ENCODE assay signal across 24 mouse cellular contexts in genomic region chr12:49387856-49388598, GRCm38 (mm10). TPM values are rescaled to one million over a fixed set of nuclear protein-coding genes. Genes with fewer than 3 reads are reported as not detected.
A peak's percentile ranks its signal among the peaks of the same experiment; 100 is the strongest.
DNase-seq lines count a peak whose midpoint lies in the region; ATAC-seq and TF ChIP-seq lines count a peak whose summit lies in the region.
"Had no signal": no experiment of that assay in that cellular context is flagged by ENCODE, and none has a peak within 500 bp of the region (broad histone marks: within the 10 kb centered on the region; RNA-seq: fewer than 3 reads in every experiment).

No protein-coding gene starts in this region.

- WGBS in hindbrain, embryonic 14.5 days = 10% methylated on average over 2 of the region's 2 CpGs
- 10% methylated on average over 2 of the region's 2 CpGs for WGBS in hindbrain, embryonic 10.5 days
- WGBS in midbrain, embryonic 14.5 days = 14% methylated on average over 2 of the region's 2 CpGs
- WGBS in midbrain, postnatal 0 days = 16% methylated on average over 2 of the region's 2 CpGs
- WGBS in forebrain, embryonic 10.5 days = 2% methylated on average over 2 of the region's 2 CpGs

- H3K4me2 ChIP-seq in hindbrain, embryonic 14.5 days (replicated peaks) = no peak overlapping the region
- H3K4me2 ChIP-seq in midbrain, embryonic 14.5 days (ENCODE audit: low read length) = no peak overlapping the region
- no peak overlapping the region for H3K4me2 ChIP-seq in midbrain, postnatal 0 days (ENCODE audit: low read depth, low read length, poor library complexity, severe bottlenecking)
- H3K4me2 ChIP-seq: liver, embryonic 13.5 days; lung, embryonic 15.5 days; neural tube, embryonic 15.5 days had no signal

- H3K4me3 ChIP-seq in hindbrain, embryonic 14.5 days (replicated peaks; ENCODE audit: low read length) = no peak overlapping the region
- no peak overlapping the region for H3K4me3 ChIP-seq in hindbrain, embryonic 10.5 days
- H3K4me3 ChIP-seq in midbrain, embryonic 14.5 days (replicated peaks; ENCODE audit: low read depth, low read length) = no peak overlapping the region
- H3K4me3 ChIP-seq in midbrain, postnatal 0 days (ENCODE audit: low read depth, low read length) = no peak overlapping the region
- peak overlapping the region; percentile 81 for H3K4me3 ChIP-seq in forebrain, embryonic 10.5 days
- H3K4me3 ChIP-seq: erythroblast, embryonic 14.5 days; heart, embryonic 10.5 days; liver, embryonic 13.5 days; lung, embryonic 15.5 days; neural tube, embryonic 15.5 days had no signal

- H3K36me3 ChIP-seq in hindbrain, embryonic 14.5 days (replicated peaks; ENCODE audit: control insufficient read depth, insufficient read depth) = no peaks in the 10 kb centered on the region
- no peaks in the 10 kb centered on the region for H3K36me3 ChIP-seq in hindbrain, embryonic 10.5 days
- no peaks in the 10 kb centered on the region for H3K36me3 ChIP-seq in midbrain, embryonic 14.5 days (ENCODE audit: control insufficient read depth, insufficient read depth, low read length)
- H3K36me3 ChIP-seq in midbrain, postnatal 0 days (ENCODE audit: insufficient read depth, low read length) = no peaks in the 10 kb centered on the region
- H3K36me3 ChIP-seq in forebrain, embryonic 10.5 days (replicated peaks) = peaks cover 24% of the 10 kb centered on the region
- H3K36me3 ChIP-seq: heart, embryonic 10.5 days; liver, embryonic 13.5 days; lung, embryonic 15.5 days; neural tube, embryonic 15.5 days had no signal

- no peak overlapping the region for H3K9ac ChIP-seq in hindbrain, embryonic 14.5 days
- no peak overlapping the region for H3K9ac ChIP-seq in midbrain, embryonic 14.5 days (replicated peaks; ENCODE audit: low read length)
- H3K9ac ChIP-seq in midbrain, postnatal 0 days (replicated peaks; ENCODE audit: low read length, poor library complexity, severe bottlenecking) = no peak overlapping the region
- H3K9ac ChIP-seq: liver, embryonic 13.5 days; lung, embryonic 15.5 days; neural tube, embryonic 15.5 days had no signal

- no peak for TF ChIP-seq CTCF in midbrain, postnatal 0 days (IDR thresholded peaks at IDR 0.05)

- no peak for ATAC-seq in hindbrain, embryonic 14.5 days (ENCODE audit: low FRiP score)
- no peak for ATAC-seq in midbrain, embryonic 14.5 days (ENCODE audit: low FRiP score, low TSS enrichment)
- ATAC-seq in midbrain, postnatal 0 days (ENCODE audit: low FRiP score) = no peak

- peaks cover 86% of the 10 kb centered on the region for H3K27me3 ChIP-seq in hindbrain, embryonic 14.5 days (ENCODE audit: control insufficient read depth, insufficient read depth, low read length)
- peaks cover 99% of the 10 kb centered on the region for H3K27me3 ChIP-seq in hindbrain, embryonic 10.5 days (ENCODE audit: insufficient read depth, poor library complexity, severe bottlenecking)
- peaks cover 71% of the 10 kb centered on the region for H3K27me3 ChIP-seq in midbrain, embryonic 14.5 days (ENCODE audit: control insufficient read depth, insufficient read depth, low read length)
- peaks cover 57% of the 10 kb centered on the region for H3K27me3 ChIP-seq in midbrain, postnatal 0 days (ENCODE audit: insufficient read depth, low read length)
- H3K27me3 ChIP-seq in forebrain, embryonic 10.5 days (ENCODE audit: poor library complexity, severe bottlenecking) = peaks cover 99% of the 10 kb centered on the region
- H3K27me3 ChIP-seq: CH12.LX had no signal

- no peak overlapping the region for H3K27ac ChIP-seq in hindbrain, embryonic 14.5 days
- no peak overlapping the region for H3K27ac ChIP-seq in hindbrain, embryonic 10.5 days
- no peak overlapping the region for H3K27ac ChIP-seq in midbrain, embryonic 14.5 days (replicated peaks; ENCODE audit: low read depth, low read length)
- H3K27ac ChIP-seq in midbrain, postnatal 0 days (ENCODE audit: low read depth, low read length) = no peak overlapping the region
- H3K27ac ChIP-seq in forebrain, embryonic 10.5 days = peak overlapping the region; percentile 90
- H3K27ac ChIP-seq: heart, embryonic 10.5 days; liver, embryonic 13.5 days; lung, embryonic 15.5 days; neural tube, embryonic 15.5 days had no signal

- peak; percentile 23 for DNase-seq in hindbrain, embryonic 14.5 days (ENCODE audit: low spot score)
- DNase-seq in hindbrain, embryonic 10.5 days (ENCODE audit: low spot score) = no peak
- DNase-seq in midbrain, embryonic 14.5 days = peak; percentile 15
- DNase-seq in midbrain, postnatal 0 days (ENCODE audit: low spot score) = no peak
- no peak for DNase-seq in forebrain, embryonic 10.5 days (ENCODE audit: extremely low spot score, low spot score)
- DNase-seq in retina, embryonic 14.5 days (ENCODE audit: low spot score) = peak; percentile 33
- DNase-seq in Muller cell, postnatal 12 days (ENCODE audit: inconsistent ontology term) = no peak
- no peak for DNase-seq in kidney, postnatal 14 days
- DNase-seq: adrenal gland, postnatal 14 days; cerebellum, adult 2 months; heart, postnatal 10 days; kidney, adult 8-10 months; layer of hippocampus, postnatal 36 days; liver, embryonic 13.5 days had no signal

- H3K9me3 ChIP-seq in hindbrain, embryonic 14.5 days (ENCODE audit: control insufficient read depth, low read length) = no peaks in the 10 kb centered on the region
- H3K9me3 ChIP-seq in hindbrain, embryonic 10.5 days = no peaks in the 10 kb centered on the region
- H3K9me3 ChIP-seq in midbrain, embryonic 14.5 days (ENCODE audit: control insufficient read depth, low read length) = no peaks in the 10 kb centered on the region
- H3K9me3 ChIP-seq in midbrain, postnatal 0 days (ENCODE audit: low read length) = no peaks in the 10 kb centered on the region
- H3K9me3 ChIP-seq in forebrain, embryonic 10.5 days = peaks cover 3% of the 10 kb centered on the region; the same call in 1 of the 2 replicates
- H3K9me3 ChIP-seq: heart, embryonic 10.5 days; liver, embryonic 13.5 days; lung, embryonic 15.5 days; neural tube, embryonic 15.5 days had no signal

- no peaks in the 10 kb centered on the region for H3K4me1 ChIP-seq in hindbrain, embryonic 14.5 days (replicated peaks; ENCODE audit: control insufficient read depth, insufficient read depth, low read length)
- H3K4me1 ChIP-seq in hindbrain, embryonic 10.5 days (replicated peaks) = peaks cover 29% of the 10 kb centered on the region
- H3K4me1 ChIP-seq in midbrain, embryonic 14.5 days (ENCODE audit: control insufficient read depth, insufficient read depth, low read length) = no peaks in the 10 kb centered on the region
- H3K4me1 ChIP-seq in midbrain, postnatal 0 days (ENCODE audit: insufficient read depth, low read length) = no peaks in the 10 kb centered on the region
- H3K4me1 ChIP-seq in forebrain, embryonic 10.5 days = peaks cover 9% of the 10 kb centered on the region

RNA-seq across cellular contexts. Expression of gene Gm43517, which starts 3.1 kb away (rescaled TPM):
- polyA plus RNA-seq in hindbrain, embryonic 14.5 days (2014; fragmentation: Nextera tagmentation; extraction: Ambion mirVana) = not detected in 2 replicates
- not detected in 2 replicates for polyA plus RNA-seq in hindbrain, embryonic 10.5 days (2016; fragmentation: Nextera tagmentation; extraction: Ambion mirVana)
- polyA plus RNA-seq in midbrain, embryonic 14.5 days (2014; fragmentation: Nextera tagmentation; extraction: Ambion mirVana) = not detected in 2 replicates
- 0.27 TPM in 1 of 2 replicates, not detected in the other for total RNA-seq in midbrain, postnatal 0 days (2014; rRNA removed)
- polyA plus RNA-seq in midbrain, postnatal 0 days (2015; fragmentation: Nextera tagmentation; extraction: Ambion mirVana) = not detected in 2 replicates
- polyA plus RNA-seq in forebrain, embryonic 10.5 days (2016; fragmentation: Nextera tagmentation; extraction: Ambion mirVana) = 1.2 TPM in 2 replicates
- total RNA-seq: adrenal gland, postnatal 14 days; CH12.LX; common myeloid progenitor, adult 5-6 weeks; gastrocnemius, postnatal 4 days; heart, postnatal 10 days had no signal
- polyA plus RNA-seq: cerebellum, adult 2 months; erythroblast, embryonic 14.5 days; heart, embryonic 10.5 days; large intestine, adult 2 months; limb, embryonic 11.5 days; liver, embryonic 13.5 days; lung, embryonic 15.5 days; neural tube, embryonic 15.5 days; small intestine, adult 2 months had no signal

RNA-seq across cellular contexts. Expression of gene Foxg1, which starts 5.6 kb away (rescaled TPM):
- not detected in 2 replicates for polyA plus RNA-seq in hindbrain, embryonic 14.5 days (2014; fragmentation: Nextera tagmentation; extraction: Ambion mirVana)
- 0.81 and 1.9 TPM in 2 replicates for polyA plus RNA-seq in hindbrain, embryonic 10.5 days (2016; fragmentation: Nextera tagmentation; extraction: Ambion mirVana)
- polyA plus RNA-seq in midbrain, embryonic 14.5 days (2014; fragmentation: Nextera tagmentation; extraction: Ambion mirVana) = 0.16 and 0.28 TPM in 2 replicates
- total RNA-seq in midbrain, postnatal 0 days (2014; rRNA removed) = 0.05 and 1.4 TPM in 2 replicates
- polyA plus RNA-seq in midbrain, postnatal 0 days (2015; fragmentation: Nextera tagmentation; extraction: Ambion mirVana) = 0.15 and 0.77 TPM in 2 replicates
- polyA plus RNA-seq in forebrain, embryonic 10.5 days (2016; fragmentation: Nextera tagmentation; extraction: Ambion mirVana) = 20.2 and 20.7 TPM in 2 replicates
- total RNA-seq: adrenal gland, postnatal 14 days; CH12.LX; common myeloid progenitor, adult 5-6 weeks; gastrocnemius, postnatal 4 days had no signal
- polyA plus RNA-seq: cerebellum, adult 2 months; large intestine, adult 2 months; limb, embryonic 11.5 days; neural tube, embryonic 15.5 days; small intestine, adult 2 months had no signal

Comparison
In these comparisons a context has a peak if more than half of its experiments do, and no peak if none do; other contexts are left out.
1. DNase-seq: peak in hindbrain, embryonic 14.5 days (single experiment), midbrain, embryonic 14.5 days (single experiment) and retina, embryonic 14.5 days (single experiment); none in hindbrain, embryonic 10.5 days (single experiment), midbrain, postnatal 0 days (single experiment), forebrain, embryonic 10.5 days (single experiment), Muller cell, postnatal 12 days (single experiment) and kidney, postnatal 14 days (single experiment).